Mouse (Mus musculus): ENCODE measurements around the gene Akr1c6. TPM values are rescaled to one million over a fixed set of nuclear protein-coding genes. Genes with fewer than 3 reads are reported as not detected.
"Not testable (repeated sequence)": the region's sequence is repeated elsewhere in the genome, so short reads cannot be mapped to it uniquely, and the experiment has no call there.

Akr1c6 gene
- not detected in 2 replicates for polyA plus RNA-seq (2016; fragmentation: Nextera tagmentation; extraction: Ambion mirVana)

DNA sequence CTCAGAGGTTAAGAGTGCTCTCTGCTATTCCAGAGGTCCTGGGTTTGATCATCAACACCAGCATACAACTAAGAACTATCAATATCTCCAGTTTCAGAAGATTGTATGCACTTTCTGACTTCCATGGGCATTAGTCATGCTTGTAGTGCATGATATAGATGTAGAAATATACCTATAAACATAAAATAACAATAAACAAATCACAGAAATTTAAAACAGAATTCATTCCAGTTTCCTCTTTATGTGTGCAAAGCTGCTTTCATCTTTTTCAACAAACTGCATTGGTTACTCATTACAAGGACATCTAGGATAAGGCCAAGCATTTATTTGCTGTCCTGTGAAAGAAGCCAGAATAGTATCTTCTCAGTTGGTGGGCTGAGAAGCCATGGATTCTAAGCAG lies at the start of gene Akr1c6:
Gene Akr1c6 (plus strand): TSS at position 301 of the 400 bp plus-strand sequence.
- Histone ChIP-seq H3K36me3 (no peaks in the 10 kb centered on the region), H3K27ac (no peak within 1 kb of the TSS), H3K9me3 (no peaks in the 10 kb centered on the region), H3K4me1 (replicated peaks) (no peaks in the 10 kb centered on the region), H3K27me3 (ENCODE audit: insufficient read depth, poor library complexity, severe bottlenecking) (no peaks in the 10 kb centered on the region), H3K4me3 (no peak within 1 kb of the TSS)
- DNase-seq (ENCODE audit: low spot score): no peak

DNA sequence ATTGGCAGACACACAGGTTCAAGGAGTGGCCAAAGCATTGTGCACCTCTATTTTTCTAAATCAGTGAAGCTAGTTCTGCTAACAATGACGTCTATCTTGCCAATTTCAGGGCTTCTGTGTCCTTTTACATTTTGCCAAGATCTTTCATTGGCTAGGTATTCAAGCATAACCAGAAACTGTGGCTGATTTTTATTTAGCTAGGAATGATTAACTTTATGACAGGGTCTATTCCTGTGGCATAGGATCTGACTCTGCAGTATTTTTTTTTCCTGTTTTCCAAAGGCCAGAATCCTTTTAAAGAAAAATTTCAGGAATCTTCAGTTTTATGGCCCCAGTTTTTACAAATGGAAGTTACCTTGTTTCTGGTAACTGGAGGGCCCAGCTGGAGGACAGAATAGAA lies 49.2 kb upstream of the Akr1c6 start:
- no peaks in the 10 kb centered on the region for H3K36me3 ChIP-seq
- DNase-seq (ENCODE audit: low spot score): no peak
- WGBS: 89% methylated on average over 1 of the region's 1 CpGs
- no peaks in the 10 kb centered on the region for H3K27me3 ChIP-seq (ENCODE audit: insufficient read depth, poor library complexity, severe bottlenecking)
- H3K4me3 ChIP-seq: no peak overlapping the region
- H3K4me1 ChIP-seq (replicated peaks): no peaks in the 10 kb centered on the region
- no peaks in the 10 kb centered on the region for H3K9me3 ChIP-seq
- no peak overlapping the region for H3K27ac ChIP-seq

DNA sequence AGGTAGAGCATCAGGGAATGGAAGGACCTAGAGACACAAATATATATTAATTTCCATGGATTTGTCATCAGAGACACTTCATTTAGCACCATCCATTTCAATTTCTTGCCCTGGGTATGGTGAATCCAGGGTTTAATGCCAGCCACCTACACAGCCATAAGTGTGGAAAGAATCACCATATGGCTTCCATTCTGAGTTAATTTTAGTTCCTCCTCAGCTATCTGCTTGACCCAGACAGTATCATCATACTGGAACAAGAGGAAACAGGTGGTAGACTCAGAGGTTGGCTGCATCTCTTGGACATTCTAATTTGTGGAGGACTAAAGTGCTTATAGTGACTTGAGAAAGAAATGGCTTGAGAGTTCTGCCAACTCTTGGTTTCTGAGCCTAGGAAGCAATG lies 48.6 kb upstream of the Akr1c6 start:
- no peak for DNase-seq (ENCODE audit: low spot score)
- Histone ChIP-seq H3K4me3 (no peak overlapping the region), H3K4me1 (replicated peaks) (no peaks in the 10 kb centered on the region), H3K9me3 (no peaks in the 10 kb centered on the region), H3K27me3 (ENCODE audit: insufficient read depth, poor library complexity, severe bottlenecking) (no peaks in the 10 kb centered on the region), H3K36me3 (no peaks in the 10 kb centered on the region), H3K27ac (no peak overlapping the region)

DNA sequence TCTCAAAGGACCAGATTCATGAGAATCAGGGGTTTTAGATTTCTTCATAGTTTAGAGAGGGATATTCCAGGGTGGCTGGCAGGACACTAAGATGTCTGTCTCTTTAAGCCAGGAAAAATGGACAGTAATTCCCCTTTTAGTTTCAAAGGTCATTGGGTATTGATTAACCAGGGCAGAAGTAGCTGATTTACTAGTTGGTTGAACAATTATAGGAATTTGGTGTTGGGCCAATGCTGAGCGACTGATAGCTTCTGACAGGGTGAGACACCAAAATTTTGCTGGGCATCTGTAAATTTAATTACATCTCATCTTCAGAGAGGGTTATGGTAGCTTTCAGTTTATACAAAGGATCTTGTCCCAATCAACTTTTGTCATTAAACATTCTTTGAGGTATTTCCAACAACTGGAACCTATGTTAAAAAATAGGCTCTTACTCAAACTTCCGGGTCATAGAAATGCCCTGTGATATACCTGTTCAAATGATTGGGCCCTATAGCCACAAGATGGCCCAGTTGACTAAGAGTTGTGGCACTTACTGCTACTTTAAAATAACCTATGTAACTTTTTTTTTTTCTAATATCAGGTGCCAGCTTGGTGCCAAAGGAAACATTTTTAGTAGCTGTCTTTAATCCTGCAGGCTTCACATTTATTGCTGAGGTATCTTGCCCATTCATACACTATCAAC lies 45.2 kb upstream of the Akr1c6 start:
- no peak overlapping the region for H3K4me3 ChIP-seq
- H3K36me3 ChIP-seq: no peaks in the 10 kb centered on the region
- H3K27me3 ChIP-seq (ENCODE audit: insufficient read depth, poor library complexity, severe bottlenecking): no peaks in the 10 kb centered on the region
- no peaks in the 10 kb centered on the region for H3K9me3 ChIP-seq
- no peak for DNase-seq (ENCODE audit: low spot score)
- WGBS: 85% methylated on average over 2 of the region's 2 CpGs
- no peaks in the 10 kb centered on the region for H3K4me1 ChIP-seq (replicated peaks)
- H3K27ac ChIP-seq: no peak overlapping the region

- H3K27ac ChIP-seq; H3K4me1 ChIP-seq (replicated peaks); DNase-seq (ENCODE audit: low spot score); H3K36me3 ChIP-seq; H3K27me3 ChIP-seq (ENCODE audit: insufficient read depth, poor library complexity, severe bottlenecking); H3K4me3 ChIP-seq: not testable (repeated sequence)
- WGBS: 74% methylated on average over 1 of the region's 1 CpGs
- H3K9me3 ChIP-seq: peaks cover 16% of the 10 kb centered on the region; the same call in 1 of the 2 replicates
Observed at GRCm38 (mm10) chr13:4400360-4400759, 33.7 kb upstream of the Akr1c6 start.

- no peaks in the 10 kb centered on the region for H3K36me3 ChIP-seq
- no peak overlapping the region for H3K27ac ChIP-seq
- peaks cover 16% of the 10 kb centered on the region; the same call in 1 of the 2 replicates for H3K9me3 ChIP-seq
- no peak for DNase-seq (ENCODE audit: low spot score)
- H3K27me3 ChIP-seq (ENCODE audit: insufficient read depth, poor library complexity, severe bottlenecking): no peaks in the 10 kb centered on the region
- no peak overlapping the region for H3K4me3 ChIP-seq
- H3K4me1 ChIP-seq (replicated peaks): no peaks in the 10 kb centered on the region
- WGBS: 95% methylated on average over 2 of the region's 2 CpGs
Observed at GRCm38 (mm10) chr13:4400831-4401230, 33.3 kb upstream of the Akr1c6 start.

DNA sequence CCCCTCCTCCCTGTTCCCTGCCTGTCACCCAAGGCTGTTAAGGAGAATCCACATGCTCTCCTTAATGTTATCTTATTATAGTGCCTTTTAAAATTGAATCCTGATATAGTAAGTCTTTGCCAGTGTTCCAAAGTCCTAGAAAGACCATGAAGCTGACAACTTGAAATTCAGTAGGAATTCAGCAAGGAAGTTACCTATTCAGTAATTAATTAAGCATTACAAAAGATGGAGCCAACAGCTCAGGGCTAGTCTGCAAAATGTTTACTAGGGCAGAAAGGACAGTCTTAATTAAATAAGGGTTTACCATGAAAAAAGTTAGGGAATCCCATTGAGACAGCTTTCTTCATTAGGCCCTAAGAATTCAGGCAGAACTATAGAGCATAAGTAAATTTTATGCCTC lies 31.9 kb upstream of the Akr1c6 start:
- Histone ChIP-seq H3K27ac (no peak overlapping the region), H3K4me3 (no peak overlapping the region), H3K27me3 (ENCODE audit: insufficient read depth, poor library complexity, severe bottlenecking) (no peaks in the 10 kb centered on the region), H3K9me3 (peaks cover 14% of the 10 kb centered on the region; the same call in 1 of the 2 replicates), H3K4me1 (replicated peaks) (no peaks in the 10 kb centered on the region), H3K36me3 (no peaks in the 10 kb centered on the region)
- no peak for DNase-seq (ENCODE audit: low spot score)

DNA sequence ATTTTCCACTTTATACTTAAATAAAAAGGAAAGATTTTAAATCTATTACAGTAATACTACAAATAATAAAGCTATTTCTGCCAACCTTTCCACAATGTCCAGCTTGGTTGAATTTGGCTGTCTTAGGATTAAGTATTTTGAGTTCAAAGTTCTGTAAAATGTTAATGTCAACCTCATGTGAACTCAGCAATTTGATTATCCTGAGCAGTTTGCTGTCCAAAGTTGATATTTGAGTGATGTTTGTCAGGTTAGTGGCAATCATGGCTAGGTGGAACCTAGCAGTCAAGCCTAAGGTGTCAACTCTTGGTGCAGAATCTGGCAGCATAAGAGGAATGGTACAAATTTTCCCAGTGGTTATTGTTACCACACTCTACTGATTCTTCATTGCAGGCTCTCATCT lies 29.4 kb upstream of the Akr1c6 start:
- Histone ChIP-seq H3K27me3 (ENCODE audit: insufficient read depth, poor library complexity, severe bottlenecking) (no peaks in the 10 kb centered on the region), H3K4me3 (no peak overlapping the region), H3K4me1 (replicated peaks) (no peaks in the 10 kb centered on the region), H3K36me3 (no peaks in the 10 kb centered on the region), H3K9me3 (peaks cover 10% of the 10 kb centered on the region; the same call in 1 of the 2 replicates), H3K27ac (no peak overlapping the region)
- no peak for DNase-seq (ENCODE audit: low spot score)

DNA sequence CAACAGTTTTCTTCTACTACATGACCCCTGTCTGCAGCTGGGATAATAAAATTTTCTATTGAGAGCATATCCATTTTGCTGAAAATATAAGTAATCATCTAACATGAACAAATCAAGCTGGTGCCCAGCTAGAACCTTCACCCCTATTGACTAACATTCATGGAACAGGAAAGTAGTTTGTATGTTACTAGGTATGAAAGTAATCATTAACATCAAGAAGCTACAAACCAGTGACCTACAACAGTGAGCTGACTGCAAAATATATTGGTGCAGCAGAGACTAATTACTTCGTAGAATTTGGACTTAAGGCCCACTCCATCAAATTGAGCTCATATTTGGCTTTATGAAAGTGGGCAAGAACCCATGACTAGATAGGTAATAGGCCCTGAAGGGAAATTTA lies 27.3 kb upstream of the Akr1c6 start:
- Histone ChIP-seq H3K4me3 (no peak overlapping the region), H3K27ac (no peak overlapping the region), H3K27me3 (ENCODE audit: insufficient read depth, poor library complexity, severe bottlenecking) (no peaks in the 10 kb centered on the region), H3K36me3 (no peaks in the 10 kb centered on the region), H3K4me1 (replicated peaks) (no peaks in the 10 kb centered on the region), H3K9me3 (peaks cover 4% of the 10 kb centered on the region; the same call in 1 of the 2 replicates)
- 84% methylated on average over 1 of the region's 1 CpGs for WGBS
- no peak for DNase-seq (ENCODE audit: low spot score)

DNA sequence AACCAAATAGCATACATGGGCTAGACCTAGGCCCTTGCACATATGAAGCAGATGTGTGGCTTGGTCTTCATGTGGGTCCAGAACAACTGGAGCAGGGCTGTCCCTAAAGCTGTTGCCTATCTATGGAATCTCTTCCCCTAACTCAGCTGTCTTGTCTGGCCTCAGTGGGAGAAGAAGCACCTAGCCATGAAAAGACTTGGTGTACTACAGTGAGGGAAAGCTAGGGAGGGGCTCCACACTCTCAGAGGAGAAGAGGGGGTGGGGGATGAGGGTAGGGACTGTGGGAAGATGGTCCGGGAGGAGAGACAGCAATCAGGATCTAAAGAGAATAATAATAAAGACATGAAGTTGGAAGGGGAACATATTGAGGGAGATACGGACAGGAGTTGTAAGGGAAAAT lies 5.5 kb upstream of the Akr1c6 start:
- Histone ChIP-seq H3K27ac (no peak overlapping the region), H3K9me3 (no peaks in the 10 kb centered on the region), H3K27me3 (ENCODE audit: insufficient read depth, poor library complexity, severe bottlenecking) (no peaks in the 10 kb centered on the region), H3K36me3 (no peaks in the 10 kb centered on the region), H3K4me3 (no peak overlapping the region), H3K4me1 (replicated peaks) (no peaks in the 10 kb centered on the region)
- DNase-seq (ENCODE audit: low spot score): no peak
- WGBS: 92% methylated on average over 2 of the region's 2 CpGs

DNA sequence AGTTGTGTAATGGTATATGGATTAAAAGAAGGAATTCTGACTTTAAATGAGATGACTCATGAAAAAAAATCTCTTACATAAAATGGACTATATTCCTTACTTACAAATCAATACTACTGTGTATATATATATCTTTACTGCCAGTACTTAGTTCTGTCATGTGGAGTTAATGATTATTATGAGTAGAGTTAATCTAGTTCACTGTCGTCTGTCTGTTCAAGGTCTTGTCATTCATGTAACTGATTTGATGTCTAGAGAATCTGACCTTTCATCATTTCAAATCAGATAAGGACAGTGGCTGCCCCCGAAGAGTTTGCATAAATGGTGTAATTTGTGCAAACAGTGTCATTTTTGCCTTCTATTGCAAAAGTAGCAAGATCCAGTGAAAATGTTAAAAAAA lies 5.1 kb upstream of the Akr1c6 start:
- no peaks in the 10 kb centered on the region for H3K36me3 ChIP-seq
- WGBS: 91% methylated on average over 2 of the region's 2 CpGs
- H3K27ac ChIP-seq: no peak overlapping the region
- H3K27me3 ChIP-seq (ENCODE audit: insufficient read depth, poor library complexity, severe bottlenecking): no peaks in the 10 kb centered on the region
- DNase-seq (ENCODE audit: low spot score): no peak
- H3K4me1 ChIP-seq (replicated peaks): no peaks in the 10 kb centered on the region
- H3K9me3 ChIP-seq: no peaks in the 10 kb centered on the region
- H3K4me3 ChIP-seq: no peak overlapping the region

- H3K27ac ChIP-seq: no peak overlapping the region
- no peaks in the 10 kb centered on the region for H3K27me3 ChIP-seq (ENCODE audit: insufficient read depth, poor library complexity, severe bottlenecking)
- H3K9me3 ChIP-seq: no peaks in the 10 kb centered on the region
- no peaks in the 10 kb centered on the region for H3K36me3 ChIP-seq
- WGBS: 88% methylated on average over 1 of the region's 1 CpGs
- no peaks in the 10 kb centered on the region for H3K4me1 ChIP-seq (replicated peaks)
- H3K4me3 ChIP-seq: no peak overlapping the region
- DNase-seq (ENCODE audit: low spot score): no peak
Observed at GRCm38 (mm10) chr13:4431129-4431528, 3.0 kb upstream of the Akr1c6 start.

GRCm38 (mm10) chr13:4465641-4466040 lies 31.5 kb downstream of the Akr1c6 start:
- DNase-seq (ENCODE audit: low spot score): no peak
- no peaks in the 10 kb centered on the region for H3K9me3 ChIP-seq
- no peaks in the 10 kb centered on the region for H3K36me3 ChIP-seq
- no peak overlapping the region for H3K4me3 ChIP-seq
- H3K27me3 ChIP-seq (ENCODE audit: insufficient read depth, poor library complexity, severe bottlenecking): no peaks in the 10 kb centered on the region
- no peaks in the 10 kb centered on the region for H3K4me1 ChIP-seq (replicated peaks)
- no peak overlapping the region for H3K27ac ChIP-seq
- WGBS: 92% methylated on average over 2 of the region's 2 CpGs

- no peaks in the 10 kb centered on the region for H3K9me3 ChIP-seq
- H3K4me1 ChIP-seq (replicated peaks): no peaks in the 10 kb centered on the region
- DNase-seq (ENCODE audit: low spot score): no peak
- no peak overlapping the region for H3K4me3 ChIP-seq
- WGBS: 79% methylated on average over 1 of the region's 1 CpGs
- H3K27ac ChIP-seq: no peak overlapping the region
- H3K27me3 ChIP-seq (ENCODE audit: insufficient read depth, poor library complexity, severe bottlenecking): no peaks in the 10 kb centered on the region
- no peaks in the 10 kb centered on the region for H3K36me3 ChIP-seq
Observed at GRCm38 (mm10) chr13:4467896-4468295, 33.8 kb downstream of the Akr1c6 start.
